ENCODE assay signal across 33 mouse cellular contexts in the genomic region with DNA sequence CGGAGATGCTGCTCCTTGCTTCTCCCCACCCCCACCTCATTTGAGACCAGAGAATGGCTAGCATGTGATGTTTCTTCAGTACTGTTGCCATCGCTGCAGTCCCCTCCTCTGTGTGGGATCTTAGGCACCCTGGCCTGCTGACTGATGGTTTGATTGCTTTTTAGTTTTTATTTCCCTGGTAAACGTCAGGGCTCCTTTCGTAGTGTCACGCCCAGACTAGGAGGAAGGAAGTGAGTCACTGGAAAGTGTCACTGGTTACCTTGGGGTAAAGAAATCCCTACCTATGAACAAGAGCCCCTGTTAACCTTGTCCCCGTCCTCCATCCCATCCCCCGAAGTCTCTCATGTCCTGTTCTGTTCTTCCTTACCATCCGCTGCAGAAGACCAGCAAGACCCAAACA. TPM values are rescaled to one million over a fixed set of nuclear protein-coding genes. Genes with fewer than 3 reads are reported as not detected.
DNase-seq lines count a peak whose midpoint lies in the region; ATAC-seq and TF ChIP-seq lines count a peak whose summit lies in the region.
"Had no signal": no experiment of that assay in that cellular context is flagged by ENCODE, and none has a peak within 500 bp of the region (broad histone marks: within the 10 kb centered on the region; RNA-seq: fewer than 3 reads in every experiment).

No protein-coding gene starts in this region.

- dilution Hi-C loops in CH12.LX (cut with MboI; ENCODE audit: extremely low pct_ligation_motif_present, extremely low pct_unique_long_range_greater_than_20kb, low sequenced_read_pairs), result no loop called here

- peaks cover 6% of the 10 kb centered on the region for H3K36me3 ChIP-seq in kidney, embryonic 15.5 days
- no peaks in the 10 kb centered on the region; the same call in 1 of the 2 replicates for H3K36me3 ChIP-seq in kidney, embryonic 16.5 days (ENCODE audit: insufficient read depth, low read length)
- H3K36me3 ChIP-seq in CH12.LX (replicated peaks in 1 of 2; ENCODE audit: control insufficient read depth in 1 of 2, insufficient read depth in 1 of 2, low read length in 1 of 2), result peaks cover 13 to 66% of the 10 kb centered on the region in 2 experiments

- H3K27me3 ChIP-seq in kidney, embryonic 15.5 days, result no peaks in the 10 kb centered on the region
- no peaks in the 10 kb centered on the region for H3K27me3 ChIP-seq in kidney, embryonic 16.5 days (ENCODE audit: insufficient read depth, low read length)
- H3K27me3 ChIP-seq in CH12.LX (replicated peaks), result no peaks in the 10 kb centered on the region
- H3K27me3 ChIP-seq: forebrain, embryonic 15.5 days; heart, embryonic 12.5 days; liver, embryonic 15.5 days; neural tube, embryonic 15.5 days had no signal

- TF ChIP-seq CTCF in CH12.LX (conservative IDR thresholded peaks at IDR 0.05 in 1 of 2, IDR thresholded peaks at IDR 0.05 in 1 of 2; ENCODE audit: low read depth in 2 of 2, low read length in 2 of 2), result no peak

- H3K4me3 ChIP-seq in kidney, embryonic 15.5 days (replicated peaks), result no peak overlapping the region
- H3K4me3 ChIP-seq in kidney, embryonic 16.5 days (ENCODE audit: low read length), result no peak overlapping the region
- peak overlapping the region in 1 of 3 experiments; percentile 12 for H3K4me3 ChIP-seq in CH12.LX (replicated peaks in 1 of 3; ENCODE audit: low read depth in 2 of 3, low read length in 2 of 3, poor library complexity in 1 of 3)
- H3K4me3 ChIP-seq: embryonic facial prominence, embryonic 13.5 days; forebrain, embryonic 10.5 days; forebrain, embryonic 15.5 days; gastrocnemius, adult 2 months; heart, adult 2 months; heart, embryonic 12.5 days; liver, embryonic 15.5 days; midbrain, embryonic 10.5 days; neural tube, embryonic 15.5 days had no signal

- H3K9me3 ChIP-seq in kidney, embryonic 15.5 days (replicated peaks), result no peaks in the 10 kb centered on the region
- H3K9me3 ChIP-seq in kidney, embryonic 16.5 days (ENCODE audit: low read length), result no peaks in the 10 kb centered on the region
- H3K9me3 ChIP-seq in CH12.LX (replicated peaks; ENCODE audit: low read length), result no peaks in the 10 kb centered on the region
- H3K9me3 ChIP-seq: embryonic facial prominence, embryonic 13.5 days; forebrain, embryonic 10.5 days; forebrain, embryonic 15.5 days; heart, embryonic 12.5 days; liver, embryonic 15.5 days; midbrain, embryonic 10.5 days; neural tube, embryonic 15.5 days had no signal

- in situ Hi-C loops in CH12.LX (cut with MboI; ENCODE audit: low pct_ligation_motif_present, low pct_unique_long_range_greater_than_20kb, low sequenced_read_pairs), result no loop called here

- DNase-seq in CH12.LX (ENCODE audit: extremely low read depth), result no peak
- no peak for DNase-seq in ovary, adult 18-20 months (ENCODE audit: low spot score)
- DNase-seq in spleen, postnatal 10 days (ENCODE audit: low spot score in 2 of 2), result no peak
- DNase-seq in B cell, adult 2 months, result no peak
- DNase-seq: adrenal gland, postnatal 10 days; cerebellum, adult 11-12 months; cerebellum, adult 9-11 months; embryo, embryonic 11 days; gastrocnemius, adult 2 months; gastrocnemius, postnatal 36 days; heart, adult 2 months; heart, postnatal 10 days; kidney, adult 8-10 months; kidney, postnatal 36 days; layer of hippocampus, postnatal 36 days; lung, embryonic 14.5 days; lung, postnatal 14 days; right cerebral cortex, adult 18-20 months; spleen, adult 18-20 months; thymus, adult 2 months; thymus, postnatal 36 days had no signal

- TF ChIP-seq RAD21 in CH12.LX (IDR thresholded peaks at IDR 0.05; ENCODE audit: low read depth, low read length), result no peak

- H3K4me1 ChIP-seq in kidney, embryonic 15.5 days, result peaks cover 16% of the 10 kb centered on the region
- peaks cover 13% of the 10 kb centered on the region for H3K4me1 ChIP-seq in kidney, embryonic 16.5 days (ENCODE audit: insufficient read depth, low read length)
- peaks cover 60 to 97% of the 10 kb centered on the region in 2 experiments for H3K4me1 ChIP-seq in CH12.LX (ENCODE audit: control insufficient read depth in 1 of 2, insufficient read depth in 2 of 2)

- TF ChIP-seq POLR2A in CH12.LX (IDR thresholded peaks at IDR 0.05; ENCODE audit: low read depth, low read length), result no peak

- no peak overlapping the region for H3K4me2 ChIP-seq in kidney, embryonic 15.5 days
- no peak overlapping the region for H3K4me2 ChIP-seq in kidney, embryonic 16.5 days (replicated peaks; ENCODE audit: low read depth, low read length)
- H3K4me2 ChIP-seq in CH12.LX (ENCODE audit: insufficient read depth, low read depth, poor library complexity, severe bottlenecking), result peak overlapping the region; percentile 31
- H3K4me2 ChIP-seq: embryonic facial prominence, embryonic 13.5 days; forebrain, embryonic 15.5 days; heart, embryonic 12.5 days; liver, embryonic 15.5 days; lung, embryonic 14.5 days; neural tube, embryonic 15.5 days had no signal

- peaks cover 73% of the 10 kb centered on the region for H3K79me2 ChIP-seq in CH12.LX (replicated peaks; ENCODE audit: control insufficient read depth, extremely low read depth, insufficient read depth, poor library complexity, severe bottlenecking)

- no peak overlapping the region for H3K9ac ChIP-seq in kidney, embryonic 15.5 days
- no peak overlapping the region for H3K9ac ChIP-seq in kidney, embryonic 16.5 days (replicated peaks; ENCODE audit: low read length)
- H3K9ac ChIP-seq in CH12.LX (ENCODE audit: insufficient read depth, low read depth), result 0 out of 2 replicates have a peak overlapping the region, but pooled peaks have one; percentile 3
- H3K9ac ChIP-seq: embryonic facial prominence, embryonic 13.5 days; forebrain, embryonic 15.5 days; heart, embryonic 12.5 days; liver, embryonic 15.5 days; lung, embryonic 14.5 days; neural tube, embryonic 15.5 days had no signal

- 43% methylated on average over 8 of the region's 8 CpGs for WGBS in kidney, embryonic 15.5 days
- WGBS in kidney, embryonic 16.5 days, result 42% methylated on average over 8 of the region's 8 CpGs

- ATAC-seq in kidney, embryonic 15.5 days (replicated peaks; ENCODE audit: low FRiP score), result 0 out of 2 replicates have a peak, but pooled peaks have one; percentile 27
- ATAC-seq in kidney, embryonic 16.5 days (ENCODE audit: low FRiP score, low TSS enrichment), result no peak
- ATAC-seq in inflammation-experienced regulatory T-cells, adult 6 months, result peak; percentile 75
- peak; percentile 33; the same call in 1 of the 2 replicates for ATAC-seq in neutrophil, adult 5-6 weeks (ENCODE audit: extremely low read depth, insufficient number of reproducible peaks, low FRiP score, poor library complexity, severe bottlenecking)
- ATAC-seq: forebrain, embryonic 15.5 days; intestine, embryonic 16.5 days had no signal

- TF ChIP-seq EP300 in CH12.LX (IDR thresholded peaks at IDR 0.05; ENCODE audit: low read length), result no peak

- H3K27ac ChIP-seq in kidney, embryonic 15.5 days, result no peak overlapping the region
- H3K27ac ChIP-seq in kidney, embryonic 16.5 days (ENCODE audit: low read length), result no peak overlapping the region
- peak overlapping the region; percentile 99 for H3K27ac ChIP-seq in CH12.LX (ENCODE audit: insufficient read depth, low read depth)
- H3K27ac ChIP-seq: embryonic facial prominence, embryonic 13.5 days; forebrain, embryonic 10.5 days; forebrain, embryonic 15.5 days; gastrocnemius, adult 2 months; heart, adult 2 months; liver, embryonic 15.5 days; midbrain, embryonic 10.5 days; neural tube, embryonic 15.5 days had no signal

TF ChIP-seq in CH12.LX, 34 proteins besides CTCF, POLR2A, EP300 and RAD21:
- no peak for TF ChIP-seq ZMIZ1 (IDR thresholded peaks at IDR 0.05; ENCODE audit: low read depth, low read length)
- no peak for TF ChIP-seq ZC3H11A (IDR thresholded peaks at IDR 0.05; ENCODE audit: low read depth, low read length)
- TF ChIP-seq TBP (conservative IDR thresholded peaks at IDR 0.05; ENCODE audit: low read depth, low read length), result no peak
- no peak for TF ChIP-seq ELF1 (IDR thresholded peaks at IDR 0.05; ENCODE audit: low read depth, low read length)

RNA-seq across cellular contexts. Expression of gene Atxn7l1, which starts 10.8 kb away (rescaled TPM):
- polyA plus RNA-seq in kidney, embryonic 15.5 days (2015; fragmentation: Nextera tagmentation; extraction: Ambion mirVana), result 11.1 and 12.7 TPM in 2 replicates
- 9.9 and 15.4 TPM in 2 replicates for polyA plus RNA-seq in kidney, embryonic 16.5 days (2015; fragmentation: Nextera tagmentation; extraction: Ambion mirVana)
- total RNA-seq in CH12.LX (2012; rRNA removed), result 8.6 and 9.7 TPM in 2 replicates
- total RNA-seq in CH12.LX (2014; rRNA removed), result 8.2 and 9.0 TPM in 2 replicates
- 51.3 and 55.7 TPM in 2 replicates for polyA plus RNA-seq in CH12.LX (2012; ENCODE audit: insufficient read length, low read depth)
- polyA plus RNA-seq in inflammation-experienced regulatory T-cells, adult 6 months (2017; shearing (Covaris generic)), result 10 to 100 TPM; 59.7 to 94.2 (median 92.9) TPM
- 111 and 135 TPM in 2 replicates for total RNA-seq in neutrophil, adult 5-6 weeks (2017)
